ENCODE assay signal across 8 mouse cellular contexts in the genomic region with DNA sequence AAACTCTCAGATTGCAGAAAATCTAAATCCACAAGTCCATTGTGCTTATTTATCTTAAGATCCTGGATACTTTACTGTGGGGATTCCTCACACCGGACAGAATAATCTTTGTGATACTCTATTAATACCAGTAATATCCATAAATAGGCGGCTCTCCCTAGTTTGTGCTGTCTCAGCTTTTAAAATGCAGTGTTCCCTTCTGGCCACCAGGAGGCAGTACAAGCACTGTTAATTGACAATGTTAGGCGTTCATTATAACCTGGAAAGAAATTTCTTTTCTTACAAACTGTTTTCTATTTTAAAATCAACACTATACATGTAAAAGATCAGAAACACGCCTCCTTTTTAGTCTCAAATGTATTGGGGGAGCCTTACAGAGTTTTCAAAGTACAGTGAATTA.
DNase-seq lines count a peak whose midpoint lies in the region; ATAC-seq and TF ChIP-seq lines count a peak whose summit lies in the region.

No protein-coding gene starts in this region.

- no peak overlapping the region for H3K27ac ChIP-seq in left cerebral cortex, adult 2 months
- H3K27ac ChIP-seq in embryonic facial prominence, embryonic 10.5 days (replicated peaks), result no peak overlapping the region

- H3K4me3 ChIP-seq in left cerebral cortex, adult 2 months, result no peak overlapping the region
- no peak overlapping the region for H3K4me3 ChIP-seq in embryonic facial prominence, embryonic 10.5 days

- peak; percentile 80 for TF ChIP-seq CTCF in left cerebral cortex, adult 2 months (IDR thresholded peaks at IDR 0.05)

- DNase-seq in cerebellum, adult 11-12 months, result no peak
- DNase-seq in left cerebral cortex, adult 2 months (ENCODE audit: extremely low spot score in 1 of 2, low spot score in 2 of 2), result peak in 1 of 2 experiments; percentile 23
- no peak for DNase-seq in left cerebral cortex, adult 18-20 months (ENCODE audit: low spot score in 2 of 2)
- peak; percentile 45 for DNase-seq in Muller cell, postnatal 12 days (ENCODE audit: inconsistent ontology term)
- DNase-seq in embryonic facial prominence, embryonic 10.5 days (ENCODE audit: low spot score), result peak; percentile 41
- DNase-seq in lung, postnatal 25 days (ENCODE audit: low spot score), result peak; percentile 21
- no peak for DNase-seq in spleen, adult 12 weeks (ENCODE audit: low spot score)

- intact Hi-C loops in left cerebral cortex, adult 2 months (cut with DNase I), result loop anchor here (2.0 kb wide), 1 partner anchor 162 kb away; no protein-coding TSS in a partner anchor

- no peaks in the 10 kb centered on the region for H3K27me3 ChIP-seq in embryonic facial prominence, embryonic 10.5 days (replicated peaks; ENCODE audit: low read depth, poor library complexity, severe bottlenecking)

- no peaks in the 10 kb centered on the region for H3K9me3 ChIP-seq in embryonic facial prominence, embryonic 10.5 days

- ATAC-seq in cerebellum, adult (ENCODE audit: insufficient number of reproducible peaks, low FRiP score, low TSS enrichment), result 0 out of 2 replicates have a peak, but pooled peaks have one; percentile 7

- peaks cover 48% of the 10 kb centered on the region for H3K4me1 ChIP-seq in embryonic facial prominence, embryonic 10.5 days

- no peaks in the 10 kb centered on the region for H3K36me3 ChIP-seq in embryonic facial prominence, embryonic 10.5 days (replicated peaks)

- WGBS in embryonic facial prominence, embryonic 10.5 days, result 18% methylated on average over 4 of the region's 4 CpGs

Comparison
In these comparisons a context has a peak if more than half of its experiments do, and no peak if none do; other contexts are left out.
1. DNase-seq: peak in Muller cell, postnatal 12 days (single experiment), embryonic facial prominence, embryonic 10.5 days (single experiment) and lung, postnatal 25 days (single experiment); none in cerebellum, adult 11-12 months (single experiment), left cerebral cortex, adult 18-20 months (0 of 2) and spleen, adult 12 weeks (single experiment).